Mouse (Mus musculus): ENCODE results near the gene Phc2. TPM values are rescaled to one million over a fixed set of nuclear protein-coding genes. Genes with fewer than 3 reads are reported as not detected.

Phc2 gene
- polyA plus RNA-seq, 1 experiment from 2014 or later, result 7.5 TPM

DNA sequence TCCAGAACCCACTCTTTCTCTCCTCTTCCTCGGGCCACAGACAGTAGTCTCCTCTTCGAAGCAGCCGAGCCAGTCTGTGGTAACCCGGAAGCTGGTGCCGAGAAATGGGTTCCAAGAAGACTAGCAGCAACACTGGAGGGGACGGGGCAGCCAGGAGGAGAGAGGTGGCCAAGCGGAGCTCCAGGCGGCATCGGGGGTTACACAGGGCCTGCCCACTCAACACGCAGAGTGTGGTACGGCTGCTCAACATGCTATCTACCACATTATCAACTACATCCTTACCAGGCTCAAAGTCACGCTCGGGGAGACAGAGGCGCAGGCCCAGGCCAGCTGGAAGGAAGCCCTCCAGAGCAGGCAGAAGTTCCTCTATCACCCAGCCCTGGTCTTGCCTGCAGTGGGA lies 38.7 kb upstream of the Phc2 start:
- Histone ChIP-seq H3K27me3 (ENCODE audit: control insufficient read depth, insufficient read depth, low read length) (peaks cover 7% of the 10 kb centered on the region; the same call in 1 of the 2 replicates), H3K36me3 (ENCODE audit: control insufficient read depth, insufficient read depth) (no peaks in the 10 kb centered on the region), H3K9me3 (replicated peaks; ENCODE audit: control insufficient read depth, low read length) (no peaks in the 10 kb centered on the region), H3K4me3 (ENCODE audit: low read length) (no peak overlapping the region), H3K9ac (ENCODE audit: low read length) (no peak overlapping the region), H3K4me2 (ENCODE audit: low read depth, low read length) (no peak overlapping the region), H3K27ac (ENCODE audit: low read length) (no peak overlapping the region), H3K4me1 (ENCODE audit: control insufficient read depth, insufficient read depth, low read length) (peaks cover 6% of the 10 kb centered on the region)
- no peak; the same call in 1 of the 2 replicates for ATAC-seq (replicated peaks; ENCODE audit: extremely low read depth, insufficient read depth, low FRiP score)
- WGBS, result 81% methylated on average over 14 of the region's 14 CpGs

DNA sequence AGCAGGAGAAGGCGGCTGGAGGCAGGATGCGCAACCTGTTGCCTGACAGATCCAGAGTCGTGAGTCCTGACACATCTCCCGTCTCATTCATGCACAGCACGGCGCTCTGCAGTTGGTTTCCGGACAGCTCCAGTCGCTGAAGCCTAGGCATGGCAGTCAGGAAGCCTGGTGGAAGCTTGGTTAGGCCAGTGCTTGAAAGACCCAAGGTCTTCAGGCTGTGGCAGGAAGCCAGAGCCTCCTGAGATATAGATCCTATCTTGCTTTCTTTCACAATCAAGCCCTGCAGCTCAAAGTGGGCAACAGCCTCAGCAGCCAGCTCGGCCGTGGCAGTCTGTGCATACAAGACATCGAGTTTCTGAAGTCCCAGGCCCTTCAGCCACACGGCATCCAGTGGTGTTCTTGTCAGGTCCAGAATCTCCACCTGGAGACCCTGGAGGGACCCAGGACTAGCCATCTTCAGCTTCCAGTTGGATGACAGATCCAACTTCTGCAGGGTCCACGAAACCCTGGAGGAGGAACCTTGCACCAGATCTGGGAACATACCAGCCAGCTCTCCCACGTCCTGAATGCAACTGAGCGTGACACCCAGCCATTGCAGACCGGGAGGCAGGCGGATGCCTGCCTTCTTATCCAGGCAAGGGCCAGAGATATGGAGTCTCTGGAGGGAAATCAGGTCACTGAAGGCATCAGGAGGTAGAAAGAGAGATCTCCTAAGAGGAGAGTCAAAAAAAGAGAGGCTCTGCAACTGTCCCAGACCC lies 37.0 kb upstream of the Phc2 start:
- Histone ChIP-seq H3K9me3 (replicated peaks; ENCODE audit: control insufficient read depth, low read length) (no peaks in the 10 kb centered on the region), H3K27ac (ENCODE audit: low read length) (no peak overlapping the region), H3K4me3 (ENCODE audit: low read length) (no peak overlapping the region), H3K4me1 (ENCODE audit: control insufficient read depth, insufficient read depth, low read length) (peaks cover 6% of the 10 kb centered on the region), H3K4me2 (ENCODE audit: low read depth, low read length) (peak overlapping the region; percentile 28), H3K9ac (ENCODE audit: low read length) (no peak overlapping the region), H3K27me3 (ENCODE audit: control insufficient read depth, insufficient read depth, low read length) (peaks cover 7% of the 10 kb centered on the region; the same call in 1 of the 2 replicates), H3K36me3 (ENCODE audit: control insufficient read depth, insufficient read depth) (no peaks in the 10 kb centered on the region)
- 0 out of 2 replicates have a peak, but pooled peaks have one; percentile 28 for ATAC-seq (replicated peaks; ENCODE audit: extremely low read depth, insufficient read depth, low FRiP score)
- WGBS, result 42% methylated on average over 17 of the region's 17 CpGs

GRCm38 (mm10) chr4:128618246-128618911 lies 36.1 kb upstream of the Phc2 start, which contains the start of gene Tlr12:
Gene Tlr12 (minus strand): TSS chr4:128618619.
- H3K9ac ChIP-seq (ENCODE audit: low read length), result no peak within 1 kb of the TSS
- H3K27me3 ChIP-seq (ENCODE audit: control insufficient read depth, insufficient read depth, low read length), result peaks cover 7% of the 10 kb centered on the region; the same call in 1 of the 2 replicates
- H3K4me2 ChIP-seq (ENCODE audit: low read depth, low read length), result peak within 1 kb of the TSS; percentile 28
- ATAC-seq (replicated peaks; ENCODE audit: extremely low read depth, insufficient read depth, low FRiP score), result 0 out of 2 replicates have a peak, but pooled peaks have one; percentile 20
- H3K4me3 ChIP-seq (ENCODE audit: low read length), result no peak within 1 kb of the TSS
- peaks cover 6% of the 10 kb centered on the region for H3K4me1 ChIP-seq (ENCODE audit: control insufficient read depth, insufficient read depth, low read length)
- 52% methylated on average over 15 of the region's 15 CpGs for WGBS
- no peaks in the 10 kb centered on the region for H3K9me3 ChIP-seq (replicated peaks; ENCODE audit: control insufficient read depth, low read length)
- no peaks in the 10 kb centered on the region for H3K36me3 ChIP-seq (ENCODE audit: control insufficient read depth, insufficient read depth)
- H3K27ac ChIP-seq (ENCODE audit: low read length), result no peak within 1 kb of the TSS; the same call in 1 of the 2 replicates

- H3K27ac ChIP-seq (ENCODE audit: low read length), result no peak overlapping the region
- WGBS, result 53% methylated on average over 2 of the region's 2 CpGs
- ATAC-seq (replicated peaks; ENCODE audit: extremely low read depth, insufficient read depth, low FRiP score), result no peak
Measured at GRCm38 (mm10) chr4:128618963-128619362, 35.5 kb upstream of the Phc2 start.

DNA sequence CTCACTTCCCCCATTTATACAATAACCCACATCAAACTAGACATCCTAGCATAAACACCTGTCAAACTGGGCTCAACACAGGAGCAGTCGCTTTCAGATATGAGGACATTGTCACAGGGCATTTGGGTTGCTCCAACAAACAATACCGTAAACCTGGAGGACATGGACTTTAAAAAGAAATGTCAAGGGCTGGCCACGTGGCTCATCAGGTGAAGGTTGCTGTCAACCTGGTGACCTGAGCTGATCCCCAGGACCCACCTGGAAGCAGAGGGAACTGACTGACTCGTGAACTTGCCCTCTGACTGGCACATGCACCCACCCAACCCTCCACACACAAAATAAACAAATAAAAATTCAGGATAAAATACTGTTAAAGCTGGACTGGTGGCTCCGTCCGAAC lies 33.9 kb upstream of the Phc2 start:
- 78% methylated on average over 6 of the region's 6 CpGs for WGBS
- no peak for ATAC-seq (replicated peaks; ENCODE audit: extremely low read depth, insufficient read depth, low FRiP score)

More at GRCm38 (mm10) chr4:128618963-128619362, 35.5 kb upstream of the Phc2 start:
- H3K27me3 ChIP-seq (ENCODE audit: control insufficient read depth, insufficient read depth, low read length), result peaks cover 7% of the 10 kb centered on the region; the same call in 1 of the 2 replicates
- H3K36me3 ChIP-seq (ENCODE audit: control insufficient read depth, insufficient read depth), result no peaks in the 10 kb centered on the region
- H3K4me2 ChIP-seq (ENCODE audit: low read depth, low read length), result no peak overlapping the region
- no peak overlapping the region for H3K4me3 ChIP-seq (ENCODE audit: low read length)
- H3K4me1 ChIP-seq (ENCODE audit: control insufficient read depth, insufficient read depth, low read length), result peaks cover 6% of the 10 kb centered on the region
- H3K9ac ChIP-seq (ENCODE audit: low read length), result no peak overlapping the region
- no peaks in the 10 kb centered on the region for H3K9me3 ChIP-seq (replicated peaks; ENCODE audit: control insufficient read depth, low read length)

GRCm38 (mm10) chr4:128621109-128621508 lies 33.4 kb upstream of the Phc2 start:
- no peaks in the 10 kb centered on the region for H3K36me3 ChIP-seq (ENCODE audit: control insufficient read depth, insufficient read depth)

More for the DNA sequence above, 33.9 kb upstream of the Phc2 start:
- Histone ChIP-seq H3K36me3 (ENCODE audit: control insufficient read depth, insufficient read depth) (no peaks in the 10 kb centered on the region), H3K27me3 (ENCODE audit: control insufficient read depth, insufficient read depth, low read length) (peaks cover 7% of the 10 kb centered on the region; the same call in 1 of the 2 replicates), H3K27ac (ENCODE audit: low read length) (no peak overlapping the region), H3K4me1 (ENCODE audit: control insufficient read depth, insufficient read depth, low read length) (peaks cover 6% of the 10 kb centered on the region), H3K9ac (ENCODE audit: low read length) (no peak overlapping the region), H3K9me3 (replicated peaks; ENCODE audit: control insufficient read depth, low read length) (no peaks in the 10 kb centered on the region), H3K4me3 (ENCODE audit: low read length) (no peak overlapping the region), H3K4me2 (ENCODE audit: low read depth, low read length) (no peak overlapping the region)

DNA sequence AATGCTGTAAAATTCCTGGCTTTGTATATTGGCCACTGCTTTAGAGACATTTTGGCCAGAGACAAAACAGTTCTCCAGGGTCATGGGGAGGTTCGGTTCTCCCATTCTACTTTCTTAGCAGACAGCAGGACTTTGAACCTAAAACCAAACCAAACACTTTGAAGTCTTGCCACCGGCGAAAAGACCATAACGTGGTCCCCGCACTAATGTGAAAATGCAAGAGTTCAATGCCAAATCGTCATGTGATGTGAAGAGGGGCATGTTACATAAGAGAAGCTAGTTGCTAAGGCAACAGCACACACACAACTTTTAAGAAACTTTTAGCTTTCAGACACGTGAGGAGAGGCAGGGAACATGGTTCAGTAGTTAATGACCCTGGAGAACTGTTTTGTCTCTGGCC lies 19.1 kb upstream of the Phc2 start:
- Histone ChIP-seq H3K36me3 (ENCODE audit: control insufficient read depth, insufficient read depth) (no peaks in the 10 kb centered on the region), H3K9ac (ENCODE audit: low read length) (no peak overlapping the region), H3K9me3 (replicated peaks; ENCODE audit: control insufficient read depth, low read length) (no peaks in the 10 kb centered on the region), H3K4me2 (ENCODE audit: low read depth, low read length) (no peak overlapping the region), H3K27me3 (ENCODE audit: control insufficient read depth, insufficient read depth, low read length) (no peaks in the 10 kb centered on the region), H3K27ac (ENCODE audit: low read length) (no peak overlapping the region), H3K4me3 (ENCODE audit: low read length) (no peak overlapping the region), H3K4me1 (ENCODE audit: control insufficient read depth, insufficient read depth, low read length) (0 out of 2 replicates have a peak, but pooled peaks cover 3% of the 10 kb centered on the region)
- ATAC-seq (replicated peaks; ENCODE audit: extremely low read depth, insufficient read depth, low FRiP score), result no peak
- 65% methylated on average over 7 of the region's 7 CpGs for WGBS

More at GRCm38 (mm10) chr4:128621109-128621508, 33.4 kb upstream of the Phc2 start:
- no peak overlapping the region for H3K4me3 ChIP-seq (ENCODE audit: low read length)
- no peaks in the 10 kb centered on the region for H3K9me3 ChIP-seq (replicated peaks; ENCODE audit: control insufficient read depth, low read length)
- 80% methylated on average over 8 of the region's 8 CpGs for WGBS
- H3K27ac ChIP-seq (ENCODE audit: low read length), result no peak overlapping the region
- H3K27me3 ChIP-seq (ENCODE audit: control insufficient read depth, insufficient read depth, low read length), result 0 out of 2 replicates have a peak, but pooled peaks cover 4% of the 10 kb centered on the region
- no peak overlapping the region for H3K4me2 ChIP-seq (ENCODE audit: low read depth, low read length)
- H3K4me1 ChIP-seq (ENCODE audit: control insufficient read depth, insufficient read depth, low read length), result peaks cover 6% of the 10 kb centered on the region
- no peak for ATAC-seq (replicated peaks; ENCODE audit: extremely low read depth, insufficient read depth, low FRiP score)
- no peak overlapping the region for H3K9ac ChIP-seq (ENCODE audit: low read length)

DNA sequence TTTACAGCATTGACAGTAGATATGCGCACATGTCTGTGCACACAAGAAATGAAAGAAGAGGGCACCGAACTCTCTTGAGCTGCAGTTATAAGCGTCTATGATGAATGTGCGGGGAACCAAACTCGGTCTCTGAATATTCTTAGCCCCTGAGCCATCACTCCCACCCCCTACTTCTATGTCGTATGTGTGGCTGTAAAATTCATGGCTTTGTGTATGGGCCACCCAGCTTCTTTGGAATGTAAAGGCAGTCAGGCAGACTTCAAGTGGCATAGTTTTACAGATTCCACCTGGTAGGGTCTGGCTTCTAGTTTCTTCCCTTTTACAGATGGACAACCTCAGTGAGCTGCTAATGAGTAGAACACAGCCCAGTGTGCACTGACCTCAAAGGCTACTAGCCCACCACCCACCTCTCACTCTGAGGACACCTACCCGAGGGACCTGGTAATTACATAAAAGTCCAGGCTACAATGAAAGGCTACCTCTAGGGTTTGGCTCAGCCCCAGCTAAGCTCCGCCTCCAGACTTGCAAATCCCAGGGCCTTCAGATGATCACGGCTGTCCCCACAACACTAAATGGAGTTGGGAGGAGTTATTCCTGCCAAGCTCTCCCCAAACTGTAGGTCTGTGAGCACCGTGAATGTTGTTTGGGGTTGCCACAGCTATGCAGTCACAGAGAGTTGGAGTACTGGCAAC lies 18.5 kb upstream of the Phc2 start:
- ATAC-seq (replicated peaks; ENCODE audit: extremely low read depth, insufficient read depth, low FRiP score), result no peak
- Histone ChIP-seq H3K4me1 (ENCODE audit: control insufficient read depth, insufficient read depth, low read length) (0 out of 2 replicates have a peak, but pooled peaks cover 3% of the 10 kb centered on the region), H3K27ac (ENCODE audit: low read length) (no peak overlapping the region), H3K9ac (ENCODE audit: low read length) (no peak overlapping the region), H3K27me3 (ENCODE audit: control insufficient read depth, insufficient read depth, low read length) (no peaks in the 10 kb centered on the region), H3K4me2 (ENCODE audit: low read depth, low read length) (no peak overlapping the region), H3K4me3 (ENCODE audit: low read length) (no peak overlapping the region), H3K9me3 (replicated peaks; ENCODE audit: control insufficient read depth, low read length) (no peaks in the 10 kb centered on the region), H3K36me3 (ENCODE audit: control insufficient read depth, insufficient read depth) (no peaks in the 10 kb centered on the region)
- 56% methylated on average over 10 of the region's 10 CpGs for WGBS
